Mouse (Mus musculus): Measurements from ENCODE around the gene Esrp2. TPM values are rescaled to one million over a fixed set of nuclear protein-coding genes. Genes with fewer than 3 reads are reported as not detected.

Esrp2 gene
- polyA plus RNA-seq (2021; fragmentation: Nextera tagmentation) = 0.05 TPM in 2 replicates
- long read RNA-seq, experiment 1 = 0 reads
- long read RNA-seq, experiment 2 = 0 reads

DNA sequence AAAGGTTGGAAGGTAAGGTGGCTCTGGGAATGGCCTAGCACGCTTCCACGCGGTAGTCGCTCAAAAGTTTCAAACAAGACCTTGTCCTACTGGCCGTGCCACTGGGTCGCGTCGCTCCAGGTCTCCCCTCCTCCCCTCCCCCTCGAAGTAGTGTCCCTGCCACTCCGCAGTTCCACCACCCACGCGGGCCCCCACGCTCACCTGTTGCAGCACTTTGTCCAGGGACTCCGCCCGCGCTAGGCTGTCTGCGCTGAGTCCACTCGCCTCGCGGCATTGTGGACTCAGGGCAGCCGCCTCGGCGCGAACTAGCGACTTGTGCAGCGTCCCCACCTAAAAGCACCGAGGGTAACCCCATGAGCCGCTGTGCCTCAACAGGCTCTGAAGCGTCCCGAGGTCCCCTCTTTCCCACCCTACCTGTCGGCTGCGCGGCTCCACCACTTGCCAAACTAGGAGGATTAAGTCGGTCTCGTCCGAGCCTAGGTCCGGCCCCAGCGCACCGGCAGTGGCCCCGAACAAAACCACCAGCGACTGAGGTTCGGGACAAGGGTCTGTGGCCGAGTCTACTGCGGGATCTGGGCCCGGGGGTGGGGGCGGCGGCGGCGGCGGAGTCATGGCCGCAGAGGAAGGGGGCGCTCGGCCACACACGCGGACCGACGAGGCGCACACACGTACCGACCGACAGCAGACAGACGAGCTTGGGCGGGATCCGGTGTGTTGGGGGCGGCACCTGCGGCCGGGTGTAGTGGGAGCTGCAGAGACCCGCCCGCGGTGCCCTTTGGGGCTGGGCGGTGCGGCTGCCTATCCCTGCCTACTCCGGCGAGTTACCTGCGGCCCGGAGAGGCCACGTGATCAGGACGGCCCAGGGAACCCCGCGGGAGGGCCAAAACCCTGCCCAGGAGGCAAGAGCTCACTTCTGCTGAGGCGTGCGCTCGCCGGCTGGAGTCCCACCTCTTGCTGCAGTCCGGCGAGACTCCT is at the start of gene Esrp2:
Gene Esrp2, minus strand, starts transcription at position 819 of the 975 bp plus-strand sequence.

DNA sequence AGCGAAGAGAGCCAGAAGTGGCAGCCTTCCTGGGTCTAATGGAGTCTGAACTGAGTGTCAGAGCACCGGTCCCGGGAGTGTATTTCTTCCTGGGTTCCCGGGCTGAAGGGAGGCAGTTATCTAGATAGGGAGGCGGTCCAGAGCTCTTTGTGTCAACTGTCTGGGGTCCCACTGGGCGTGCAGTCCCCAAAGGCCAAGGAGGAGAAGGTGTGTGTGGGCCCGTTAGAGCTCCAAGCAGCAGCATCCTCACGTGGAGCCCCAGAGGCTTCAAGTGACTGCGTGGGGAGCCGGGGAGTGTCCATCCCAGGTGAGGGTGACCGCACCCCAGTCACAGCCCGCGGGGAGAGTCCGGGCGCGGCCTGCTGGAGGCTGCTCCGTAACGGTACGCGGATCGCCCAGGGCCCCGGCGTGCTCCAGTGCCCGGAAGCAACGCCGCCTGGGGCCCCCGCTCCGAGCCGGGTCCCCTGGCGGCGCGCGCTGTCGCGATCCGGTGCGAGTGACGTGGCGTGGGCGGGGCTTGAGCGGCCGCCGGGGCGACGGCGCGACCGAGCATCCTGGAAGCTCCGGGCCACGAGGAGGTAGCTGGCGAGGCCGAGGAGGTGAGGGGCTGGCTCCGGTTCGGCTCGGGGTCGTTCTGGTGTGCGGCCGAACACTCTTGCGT is 31.7 kb upstream of the Esrp2 start, which contains the start of gene Slc7a6:
Gene Slc7a6, plus strand, starts transcription at position 502 of the 661 bp plus-strand sequence.

DNA sequence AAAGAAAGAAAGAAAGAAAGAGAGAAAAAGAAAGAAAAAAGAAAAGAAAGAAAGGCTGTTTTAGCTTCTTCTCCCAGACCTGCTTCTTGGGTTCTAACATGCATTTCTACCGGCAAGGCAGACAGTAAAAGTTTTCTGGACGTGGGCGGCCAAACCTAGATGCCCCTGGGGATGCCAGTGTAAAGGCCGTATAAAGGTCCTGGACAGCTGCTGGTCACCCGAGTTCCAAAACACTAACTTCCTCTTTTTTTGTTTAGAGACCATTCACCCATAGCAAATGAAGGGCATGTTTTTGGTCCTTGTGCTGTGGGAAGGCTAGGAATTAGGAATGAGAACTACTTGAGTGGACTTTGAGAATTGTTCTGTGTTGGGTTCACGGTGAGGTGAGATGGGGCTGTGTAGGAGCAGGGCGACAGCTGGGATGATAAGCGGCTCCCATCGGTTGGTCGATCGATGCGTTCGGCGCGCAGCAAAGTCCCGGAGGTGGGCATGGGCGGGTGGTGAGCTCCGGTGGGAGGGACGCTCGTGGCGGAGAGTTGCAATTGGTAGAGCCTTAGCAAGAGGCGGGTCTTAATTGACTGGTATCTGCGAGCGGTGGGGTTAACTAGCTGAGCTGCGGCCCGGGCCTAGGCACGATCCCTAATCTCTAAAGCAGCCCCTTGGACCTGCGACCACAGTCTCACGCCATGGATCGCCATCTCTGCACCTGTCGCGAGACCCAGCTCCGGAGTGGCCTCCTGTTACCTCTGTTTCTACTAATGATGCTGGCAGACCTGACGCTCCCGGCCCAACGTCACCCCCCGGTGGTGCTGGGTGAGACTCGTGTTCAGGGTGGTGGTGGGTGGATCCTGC is 13.3 kb upstream of the Esrp2 start, which contains the start of gene Pla2g15:
Gene Pla2g15, plus strand, starts transcription at position 599 of the 852 bp plus-strand sequence.

Other genes starting within 250 kb of the Esrp2 start
- 9.9 and 13.7 TPM in 2 replicates for gene Nrn1l, start 243.4 kb downstream of the Esrp2 start, polyA plus RNA-seq (2021; fragmentation: Nextera tagmentation)
- 2.7 and 3.6 TPM in 2 replicates for gene Pskh1, start 236.5 kb downstream of the Esrp2 start, polyA plus RNA-seq (2021; fragmentation: Nextera tagmentation)
- 0.21 and 0.23 TPM in 2 replicates for gene Ctrl, start 203.1 kb downstream of the Esrp2 start, polyA plus RNA-seq (2021; fragmentation: Nextera tagmentation)
- gene Psmb10, start 198.5 kb downstream of the Esrp2 start, polyA plus RNA-seq (2021; fragmentation: Nextera tagmentation) = 175 and 188 TPM in 2 replicates
- gene Lcat, start 193.6 kb downstream of the Esrp2 start, polyA plus RNA-seq (2021; fragmentation: Nextera tagmentation) = 23.8 and 26.1 TPM in 2 replicates
- gene Slc12a4, start 170.9 kb downstream of the Esrp2 start, polyA plus RNA-seq (2021; fragmentation: Nextera tagmentation) = 7.9 and 9.3 TPM in 2 replicates
- not detected in 2 replicates for gene Dpep3, start 157.5 kb downstream of the Esrp2 start, polyA plus RNA-seq (2021; fragmentation: Nextera tagmentation)
- gene Dus2, start 145.6 kb downstream of the Esrp2 start, polyA plus RNA-seq (2021; fragmentation: Nextera tagmentation) = 13.1 and 15.4 TPM in 2 replicates
- 0.16 TPM in 1 of 2 replicates, not detected in the other for gene Dpep2nb, start 131.0 kb downstream of the Esrp2 start, polyA plus RNA-seq (2021; fragmentation: Nextera tagmentation)
- gene Ddx28, start 125.1 kb downstream of the Esrp2 start, polyA plus RNA-seq (2021; fragmentation: Nextera tagmentation) = 13.1 and 17.4 TPM in 2 replicates
- gene Nfatc3, start 78.1 kb downstream of the Esrp2 start, polyA plus RNA-seq (2021; fragmentation: Nextera tagmentation) = 3.1 and 5.4 TPM in 2 replicates
- 8.3 and 10.1 TPM in 2 replicates for gene Pla2g15, start 13.4 kb upstream of the Esrp2 start, polyA plus RNA-seq (2021; fragmentation: Nextera tagmentation)
- 24.6 and 26.5 TPM in 2 replicates for gene Slc7a6, start 31.9 kb upstream of the Esrp2 start, polyA plus RNA-seq (2021; fragmentation: Nextera tagmentation)
- gene Slc7a6os, start 74.0 kb upstream of the Esrp2 start, polyA plus RNA-seq (2021; fragmentation: Nextera tagmentation) = 8.5 and 11.5 TPM in 2 replicates
- gene Prmt7, start 74.0 kb upstream of the Esrp2 start, polyA plus RNA-seq (2021; fragmentation: Nextera tagmentation) = 27.2 and 39.6 TPM in 2 replicates
- 18.9 and 27.1 TPM in 2 replicates for gene Smpd3, start 201.0 kb upstream of the Esrp2 start, polyA plus RNA-seq (2021; fragmentation: Nextera tagmentation)

Measured in left cerebral cortex, adult 6 months (tissue).